Mouse (Mus musculus) E14TG2a.4 (cell line): Measurements from ENCODE around the gene Nr1d1.

Source experiments
- CTCF ChIP-seq: conservative IDR thresholded peaks from 2 replicates; pipeline ENCODE4 v1.5.1; 2014; ENCODE audit warnings: low read length
- NANOG ChIP-seq: IDR thresholded peaks from 2 replicates; pipeline ENCODE4 v1.6.1; 2014; ENCODE audit warnings: borderline replicate concordance, low read length, mixed read lengths

DNA sequence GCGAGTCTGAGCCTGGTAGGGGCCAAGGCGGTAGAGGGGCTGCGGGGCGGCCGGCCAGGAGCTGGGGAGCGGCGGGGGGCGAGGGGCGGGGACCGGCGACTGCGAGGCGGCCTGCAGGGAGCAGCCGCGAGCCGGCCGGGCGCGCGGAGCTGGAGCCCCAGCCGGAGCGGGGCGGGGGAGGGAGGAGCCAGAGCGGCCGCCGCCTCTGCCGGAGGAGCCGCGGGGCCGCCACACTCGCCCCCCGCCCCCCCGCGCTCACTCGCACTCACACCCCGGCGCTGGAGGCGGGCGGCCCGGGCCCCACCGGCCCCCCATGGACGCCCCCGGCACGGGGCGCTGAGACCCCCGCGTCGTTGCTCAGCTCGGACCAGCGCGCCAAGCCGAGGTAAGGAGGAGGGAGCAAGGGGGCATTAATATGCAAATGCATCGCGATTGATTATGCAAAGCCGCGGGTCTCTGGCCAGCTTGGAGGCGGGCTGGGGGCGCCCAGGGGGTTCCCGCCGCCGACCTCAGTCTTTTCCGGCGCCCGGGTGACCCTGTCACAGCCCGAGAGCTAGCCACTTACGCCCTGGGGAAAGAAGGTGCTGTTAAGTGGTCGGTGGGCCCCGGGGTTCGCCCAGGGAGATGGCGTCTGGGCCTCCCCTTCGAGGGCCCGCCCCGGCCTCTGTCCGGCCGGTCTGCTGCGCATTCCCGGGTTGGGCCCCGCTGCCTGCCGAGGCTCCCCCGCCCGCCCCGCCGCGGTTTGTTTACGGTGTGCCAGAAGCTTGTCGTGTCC is 33.3 kb downstream of the Nr1d1 start:
- TF ChIP-seq CTCF (no peak), NANOG (no peak)
